Mouse (Mus musculus): ENCODE data around the gene Spag9. TPM values are rescaled to one million over a fixed set of nuclear protein-coding genes. Genes with fewer than 3 reads are reported as not detected.

The Spag9 gene
- polyA plus RNA-seq, 1 experiment from 2014 or later: 40.4 TPM

DNA sequence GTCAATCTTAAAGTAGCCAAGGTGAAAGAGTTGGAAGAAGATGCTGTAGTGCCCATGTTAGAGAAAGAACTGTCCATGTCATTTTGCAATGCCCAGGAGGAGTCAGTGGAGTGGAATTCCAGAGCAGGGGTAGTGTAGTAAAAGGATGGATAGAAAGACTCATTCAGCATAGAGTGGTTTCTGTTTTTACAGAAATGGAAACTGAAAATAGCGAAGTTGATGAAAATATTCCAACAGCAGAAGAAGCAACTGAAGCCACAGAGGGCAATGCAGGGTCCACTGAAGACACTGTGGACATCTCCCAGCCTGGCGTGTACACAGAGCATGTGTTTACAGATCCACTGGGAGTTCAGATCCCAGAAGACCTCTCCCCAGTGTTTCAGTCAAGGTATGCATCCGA, 101.6 kb downstream of the Spag9 start:
- Histone ChIP-seq H3K27ac (ENCODE audit: low read depth, low read length) (no peak overlapping the region), H3K9ac (ENCODE audit: low read depth, low read length) (no peak overlapping the region), H3K9me3 (replicated peaks; ENCODE audit: control insufficient read depth, low read length) (no peaks in the 10 kb centered on the region), H3K36me3 (ENCODE audit: control insufficient read depth, insufficient read depth, low read length) (peaks cover 18% of the 10 kb centered on the region), H3K4me1 (ENCODE audit: control insufficient read depth, insufficient read depth, low read length) (no peaks in the 10 kb centered on the region), H3K4me2 (no peak overlapping the region), H3K27me3 (ENCODE audit: control insufficient read depth, insufficient read depth, low read length) (no peaks in the 10 kb centered on the region), H3K4me3 (ENCODE audit: low read depth, low read length) (no peak overlapping the region)
- WGBS (ENCODE audit: insufficient replicate concordance): 89% methylated on average over 3 of the region's 3 CpGs
- no peak for ATAC-seq (replicated peaks; ENCODE audit: insufficient number of reproducible peaks, low FRiP score, low TSS enrichment)

DNA sequence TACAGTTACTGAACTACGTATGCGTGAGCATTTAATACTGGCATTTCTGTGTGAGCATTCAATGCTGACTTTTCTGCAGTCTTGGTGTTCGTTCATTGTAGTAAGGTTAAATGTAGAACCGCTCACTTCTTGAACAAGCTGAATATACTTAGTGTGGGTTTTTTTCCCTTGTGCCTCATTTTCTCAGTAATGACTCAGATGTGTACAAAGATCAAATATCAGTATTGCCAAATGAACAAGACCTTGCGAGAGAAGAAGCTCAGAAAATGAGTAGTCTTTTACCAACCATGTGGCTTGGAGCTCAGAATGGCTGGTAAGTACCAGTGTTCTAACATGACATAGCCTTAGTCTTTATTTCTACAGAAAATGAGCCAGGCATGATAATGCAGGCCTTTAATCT, 102.9 kb downstream of the Spag9 start:
- no peak for ATAC-seq (replicated peaks; ENCODE audit: insufficient number of reproducible peaks, low FRiP score, low TSS enrichment)
- no peak overlapping the region for H3K9ac ChIP-seq (ENCODE audit: low read depth, low read length)
- H3K4me1 ChIP-seq (ENCODE audit: control insufficient read depth, insufficient read depth, low read length): no peaks in the 10 kb centered on the region
- H3K9me3 ChIP-seq (replicated peaks; ENCODE audit: control insufficient read depth, low read length): no peaks in the 10 kb centered on the region
- H3K4me3 ChIP-seq (ENCODE audit: low read depth, low read length): no peak overlapping the region
- H3K4me2 ChIP-seq: no peak overlapping the region
- WGBS (ENCODE audit: insufficient replicate concordance): 96% methylated on average over 5 of the region's 5 CpGs
- H3K27me3 ChIP-seq (ENCODE audit: control insufficient read depth, insufficient read depth, low read length): no peaks in the 10 kb centered on the region
- H3K27ac ChIP-seq (ENCODE audit: low read depth, low read length): no peak overlapping the region
- peaks cover 17% of the 10 kb centered on the region for H3K36me3 ChIP-seq (ENCODE audit: control insufficient read depth, insufficient read depth, low read length)

DNA sequence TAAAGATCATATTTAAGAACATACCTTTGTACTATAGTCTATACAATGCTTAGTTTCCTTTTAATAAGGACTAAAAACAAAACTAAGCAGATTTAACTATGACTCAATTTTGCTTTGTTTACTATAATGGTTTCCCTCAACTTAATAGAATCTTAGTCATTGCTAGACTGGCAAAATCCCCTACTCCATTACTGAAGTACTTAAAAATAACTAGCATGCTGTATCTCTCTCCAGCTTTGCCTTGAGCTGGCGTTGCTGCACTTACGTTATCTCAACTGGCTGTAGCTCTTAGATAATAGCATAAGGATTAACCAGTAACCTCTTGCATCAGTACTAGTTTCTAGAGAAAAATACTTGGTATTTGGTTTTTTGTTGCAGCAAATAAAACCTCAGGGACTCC, 117.9 kb downstream of the Spag9 start:
- no peak overlapping the region for H3K4me2 ChIP-seq

DNA sequence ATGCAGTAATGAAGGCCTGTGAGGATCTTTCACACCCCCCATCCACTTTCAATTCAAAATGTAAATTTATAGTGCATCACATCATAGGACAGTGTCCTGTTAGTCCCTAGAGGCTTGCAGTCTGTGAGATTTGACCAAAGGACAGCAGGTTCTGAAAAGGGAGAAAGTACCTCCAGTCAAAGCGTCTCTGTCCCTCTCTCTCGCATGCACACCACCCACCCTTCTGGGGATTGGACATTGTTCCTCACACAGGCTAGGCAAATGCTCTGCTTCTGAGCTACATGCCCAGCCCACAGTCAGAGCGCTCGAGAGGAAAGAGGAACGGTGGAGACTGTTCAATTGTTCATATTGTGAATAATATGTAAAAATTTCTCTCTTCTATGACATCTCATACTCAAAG, 119.5 kb downstream of the Spag9 start:
- Histone ChIP-seq H3K36me3 (ENCODE audit: control insufficient read depth, insufficient read depth, low read length) (peaks cover 3% of the 10 kb centered on the region; the same call in 1 of the 2 replicates), H3K27me3 (ENCODE audit: control insufficient read depth, insufficient read depth, low read length) (no peaks in the 10 kb centered on the region), H3K9ac (ENCODE audit: low read depth, low read length) (no peak overlapping the region), H3K4me1 (ENCODE audit: control insufficient read depth, insufficient read depth, low read length) (no peaks in the 10 kb centered on the region), H3K27ac (ENCODE audit: low read depth, low read length) (no peak overlapping the region), H3K9me3 (replicated peaks; ENCODE audit: control insufficient read depth, low read length) (no peaks in the 10 kb centered on the region), H3K4me2 (no peak overlapping the region), H3K4me3 (ENCODE audit: low read depth, low read length) (no peak overlapping the region)
- no peak for ATAC-seq (replicated peaks; ENCODE audit: insufficient number of reproducible peaks, low FRiP score, low TSS enrichment)
- WGBS (ENCODE audit: insufficient replicate concordance): 96% methylated on average over 5 of the region's 5 CpGs

More for the DNA sequence above, 117.9 kb downstream of the Spag9 start:
- Histone ChIP-seq H3K36me3 (ENCODE audit: control insufficient read depth, insufficient read depth, low read length) (peaks cover 3% of the 10 kb centered on the region; the same call in 1 of the 2 replicates), H3K4me3 (ENCODE audit: low read depth, low read length) (no peak overlapping the region), H3K27me3 (ENCODE audit: control insufficient read depth, insufficient read depth, low read length) (no peaks in the 10 kb centered on the region), H3K9me3 (replicated peaks; ENCODE audit: control insufficient read depth, low read length) (no peaks in the 10 kb centered on the region), H3K27ac (ENCODE audit: low read depth, low read length) (no peak overlapping the region), H3K9ac (ENCODE audit: low read depth, low read length) (no peak overlapping the region), H3K4me1 (ENCODE audit: control insufficient read depth, insufficient read depth, low read length) (no peaks in the 10 kb centered on the region)
- WGBS (ENCODE audit: insufficient replicate concordance): 33% methylated on average over 2 of the region's 2 CpGs
- no peak for ATAC-seq (replicated peaks; ENCODE audit: insufficient number of reproducible peaks, low FRiP score, low TSS enrichment)

DNA sequence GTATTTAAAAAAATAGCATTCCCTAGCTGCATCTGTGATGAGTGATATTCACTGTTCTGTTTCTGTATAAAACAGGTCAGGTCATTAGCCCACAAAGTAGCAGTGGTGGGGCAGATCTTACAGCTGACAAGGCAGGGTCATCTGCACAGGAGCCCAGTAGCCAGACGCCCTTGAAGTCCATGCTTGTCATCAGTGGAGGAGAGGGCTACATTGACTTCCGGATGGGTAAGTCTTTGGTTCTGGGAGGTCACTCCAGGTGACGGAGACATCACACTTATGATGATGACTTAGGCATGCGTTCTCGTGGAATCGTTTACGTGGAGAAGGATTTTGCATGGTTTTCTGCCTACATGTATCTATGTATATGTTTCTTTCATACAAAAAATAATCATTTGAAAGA, 120.8 kb downstream of the Spag9 start:
- no peak overlapping the region for H3K4me2 ChIP-seq
- H3K27ac ChIP-seq (ENCODE audit: low read depth, low read length): no peak overlapping the region
- no peak for ATAC-seq (replicated peaks; ENCODE audit: insufficient number of reproducible peaks, low FRiP score, low TSS enrichment)
- H3K36me3 ChIP-seq (ENCODE audit: control insufficient read depth, insufficient read depth, low read length): peaks cover 3% of the 10 kb centered on the region; the same call in 1 of the 2 replicates
- no peak overlapping the region for H3K9ac ChIP-seq (ENCODE audit: low read depth, low read length)
- H3K4me3 ChIP-seq (ENCODE audit: low read depth, low read length): no peak overlapping the region
- H3K4me1 ChIP-seq (ENCODE audit: control insufficient read depth, insufficient read depth, low read length): no peaks in the 10 kb centered on the region
- no peaks in the 10 kb centered on the region for H3K9me3 ChIP-seq (replicated peaks; ENCODE audit: control insufficient read depth, low read length)
- WGBS (ENCODE audit: insufficient replicate concordance): 93% methylated on average over 7 of the region's 7 CpGs
- H3K27me3 ChIP-seq (ENCODE audit: control insufficient read depth, insufficient read depth, low read length): no peaks in the 10 kb centered on the region

DNA sequence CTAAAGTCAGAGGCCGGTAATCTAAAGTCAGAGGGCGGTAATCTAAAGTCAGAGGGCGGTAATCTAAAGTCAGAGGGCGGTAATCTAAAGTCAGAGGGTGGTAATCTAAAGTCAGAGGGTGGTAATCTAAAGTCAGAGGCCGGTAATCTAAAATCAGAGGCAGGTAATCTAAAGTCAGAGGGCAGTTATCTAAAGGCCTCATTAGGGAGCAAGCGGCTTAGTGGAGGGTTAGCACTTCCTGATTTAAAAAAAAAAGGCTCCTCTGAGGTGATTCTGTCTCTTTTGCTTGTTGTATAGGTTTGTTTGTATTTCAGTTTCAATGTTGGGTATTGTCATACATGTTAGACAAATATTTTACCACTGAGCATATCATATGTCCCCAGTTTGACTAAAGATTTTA, 121.9 kb downstream of the Spag9 start:
- no peak for ATAC-seq (replicated peaks; ENCODE audit: insufficient number of reproducible peaks, low FRiP score, low TSS enrichment)
- Histone ChIP-seq H3K4me3 (ENCODE audit: low read depth, low read length) (no peak overlapping the region), H3K9me3 (replicated peaks; ENCODE audit: control insufficient read depth, low read length) (no peaks in the 10 kb centered on the region), H3K4me1 (ENCODE audit: control insufficient read depth, insufficient read depth, low read length) (no peaks in the 10 kb centered on the region), H3K9ac (ENCODE audit: low read depth, low read length) (no peak overlapping the region), H3K36me3 (ENCODE audit: control insufficient read depth, insufficient read depth, low read length) (peaks cover 6% of the 10 kb centered on the region), H3K4me2 (no peak overlapping the region), H3K27me3 (ENCODE audit: control insufficient read depth, insufficient read depth, low read length) (no peaks in the 10 kb centered on the region), H3K27ac (ENCODE audit: low read depth, low read length) (no peak overlapping the region)
- 81% methylated on average over 6 of the region's 6 CpGs for WGBS (ENCODE audit: insufficient replicate concordance)

DNA sequence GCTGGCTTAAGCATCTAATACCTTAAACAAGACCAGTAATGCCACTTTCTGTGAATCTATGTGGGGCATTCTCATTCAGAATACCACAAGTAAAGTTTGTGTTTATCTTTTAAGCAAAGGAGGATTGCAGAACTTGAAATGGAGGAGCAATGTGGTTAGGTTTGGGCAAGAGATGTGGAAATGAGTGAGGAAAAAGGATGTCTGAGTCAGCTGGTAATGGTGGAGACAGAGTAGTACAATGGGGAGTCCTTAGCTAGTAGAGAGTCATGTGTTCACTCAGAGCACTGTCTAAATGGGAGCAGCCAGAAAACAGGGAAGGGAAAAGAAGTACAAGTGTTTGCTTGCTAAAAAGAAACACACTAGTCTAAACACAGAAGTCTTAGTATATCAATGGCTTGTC, 122.7 kb downstream of the Spag9 start:
- no peaks in the 10 kb centered on the region for H3K9me3 ChIP-seq (replicated peaks; ENCODE audit: control insufficient read depth, low read length)
- no peak for ATAC-seq (replicated peaks; ENCODE audit: insufficient number of reproducible peaks, low FRiP score, low TSS enrichment)
- H3K4me1 ChIP-seq (ENCODE audit: control insufficient read depth, insufficient read depth, low read length): no peaks in the 10 kb centered on the region
- H3K36me3 ChIP-seq (ENCODE audit: control insufficient read depth, insufficient read depth, low read length): peaks cover 3% of the 10 kb centered on the region; the same call in 1 of the 2 replicates
- H3K27me3 ChIP-seq (ENCODE audit: control insufficient read depth, insufficient read depth, low read length): no peaks in the 10 kb centered on the region
- H3K4me2 ChIP-seq: no peak overlapping the region
- H3K4me3 ChIP-seq (ENCODE audit: low read depth, low read length): no peak overlapping the region
- H3K27ac ChIP-seq (ENCODE audit: low read depth, low read length): no peak overlapping the region
- H3K9ac ChIP-seq (ENCODE audit: low read depth, low read length): no peak overlapping the region

DNA sequence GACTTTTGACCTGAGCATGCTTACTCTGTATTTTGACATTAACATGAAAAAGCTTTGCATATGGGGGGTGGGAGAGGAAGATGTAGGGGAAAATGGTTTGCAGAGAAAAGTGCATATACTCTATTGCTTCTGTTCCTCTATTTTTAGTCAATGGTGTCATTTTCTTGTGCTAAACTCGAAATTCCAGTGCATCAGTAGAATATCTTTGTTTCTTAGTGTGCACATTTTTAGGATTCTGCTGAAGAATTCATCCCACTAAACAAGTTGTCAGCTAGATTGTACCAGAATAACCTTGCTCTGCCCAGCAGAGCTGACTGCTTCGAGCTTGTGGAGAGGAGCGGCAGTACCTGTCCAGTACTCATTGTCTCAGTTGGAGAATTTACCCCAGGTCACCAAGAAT, 124.8 kb downstream of the Spag9 start:
- Histone ChIP-seq H3K4me1 (ENCODE audit: control insufficient read depth, insufficient read depth, low read length) (no peaks in the 10 kb centered on the region), H3K4me3 (ENCODE audit: low read depth, low read length) (no peak overlapping the region), H3K27me3 (ENCODE audit: control insufficient read depth, insufficient read depth, low read length) (no peaks in the 10 kb centered on the region), H3K9ac (ENCODE audit: low read depth, low read length) (no peak overlapping the region), H3K27ac (ENCODE audit: low read depth, low read length) (no peak overlapping the region), H3K9me3 (replicated peaks; ENCODE audit: control insufficient read depth, low read length) (no peaks in the 10 kb centered on the region), H3K4me2 (no peak overlapping the region), H3K36me3 (ENCODE audit: control insufficient read depth, insufficient read depth, low read length) (peaks cover 5% of the 10 kb centered on the region; the same call in 1 of the 2 replicates)
- no peak for ATAC-seq (replicated peaks; ENCODE audit: insufficient number of reproducible peaks, low FRiP score, low TSS enrichment)
- 89% methylated on average over 3 of the region's 3 CpGs for WGBS (ENCODE audit: insufficient replicate concordance)

DNA sequence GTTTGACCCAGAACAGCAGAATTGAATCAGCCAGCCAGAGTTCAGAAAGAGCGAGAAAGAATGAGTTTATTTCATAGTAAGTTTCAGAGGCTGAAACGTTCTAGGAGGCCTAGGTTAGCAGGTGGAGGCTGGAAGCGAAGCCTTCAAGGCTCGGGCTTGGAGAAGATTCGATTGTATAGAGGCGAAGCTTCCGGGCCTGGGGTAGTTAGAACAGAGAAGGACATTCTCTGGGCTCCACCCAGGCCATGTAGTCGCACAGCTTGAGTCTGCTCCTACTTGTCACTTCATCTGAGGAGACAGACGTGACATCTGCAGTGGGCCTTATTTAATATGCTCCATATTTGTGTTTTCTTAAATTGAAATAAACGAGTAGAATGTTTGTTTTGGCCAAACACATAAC, 125.6 kb downstream of the Spag9 start:
- ATAC-seq (replicated peaks; ENCODE audit: insufficient number of reproducible peaks, low FRiP score, low TSS enrichment): no peak
- no peaks in the 10 kb centered on the region for H3K9me3 ChIP-seq (replicated peaks; ENCODE audit: control insufficient read depth, low read length)
- no peak overlapping the region for H3K9ac ChIP-seq (ENCODE audit: low read depth, low read length)
- no peaks in the 10 kb centered on the region for H3K4me1 ChIP-seq (ENCODE audit: control insufficient read depth, insufficient read depth, low read length)
- no peak overlapping the region for H3K4me2 ChIP-seq
- H3K4me3 ChIP-seq (ENCODE audit: low read depth, low read length): no peak overlapping the region
- no peak overlapping the region for H3K27ac ChIP-seq (ENCODE audit: low read depth, low read length)
- WGBS (ENCODE audit: insufficient replicate concordance): 87% methylated on average over 10 of the region's 10 CpGs
- H3K36me3 ChIP-seq (ENCODE audit: control insufficient read depth, insufficient read depth, low read length): peaks cover 5% of the 10 kb centered on the region; the same call in 1 of the 2 replicates
- no peaks in the 10 kb centered on the region for H3K27me3 ChIP-seq (ENCODE audit: control insufficient read depth, insufficient read depth, low read length)

Data from heart, embryonic 11.5 days (tissue).